Comparison of ENCODE assay signal across 8 mouse cellular contexts in genomic region chr9:110448857-110449617, GRCm38 (mm10). TPM values are rescaled to one million over a fixed set of nuclear protein-coding genes. Genes with fewer than 3 reads are reported as not detected.
A peak's percentile ranks its signal among the peaks of the same experiment; 100 is the strongest.
DNase-seq lines count a peak whose midpoint lies in the region; ATAC-seq and TF ChIP-seq lines count a peak whose summit lies in the region.

No protein-coding gene starts in this region.

- H3K9me3 ChIP-seq in embryonic facial prominence, embryonic 15.5 days (replicated peaks): no peaks in the 10 kb centered on the region
- no peaks in the 10 kb centered on the region for H3K9me3 ChIP-seq in kidney, embryonic 14.5 days (ENCODE audit: control insufficient read depth, low read length)
- H3K9me3 ChIP-seq in limb, embryonic 14.5 days (ENCODE audit: control insufficient read depth, low read length): no peaks in the 10 kb centered on the region
- no peaks in the 10 kb centered on the region for H3K9me3 ChIP-seq in midbrain, postnatal 0 days (ENCODE audit: low read length)

- 20% methylated on average over 11 of the region's 11 CpGs for WGBS in embryonic facial prominence, embryonic 15.5 days
- WGBS in kidney, embryonic 14.5 days: 27% methylated on average over 11 of the region's 11 CpGs
- whole genome bisulfite sequencing in limb, embryonic 14.5 days: 30% methylated on average over 11 of the region's 11 CpGs
- WGBS in midbrain, postnatal 0 days: 25% methylated on average over 11 of the region's 11 CpGs

- no peak overlapping the region for H3K4me2 ChIP-seq in embryonic facial prominence, embryonic 15.5 days (replicated peaks)
- no peak overlapping the region for H3K4me2 ChIP-seq in kidney, embryonic 14.5 days (replicated peaks; ENCODE audit: low read depth, low read length)
- no peak overlapping the region for H3K4me2 ChIP-seq in limb, embryonic 14.5 days (replicated peaks; ENCODE audit: low read depth, low read length, severe bottlenecking)
- H3K4me2 ChIP-seq in midbrain, postnatal 0 days (ENCODE audit: low read depth, low read length, poor library complexity, severe bottlenecking): no peak overlapping the region

- H3K27ac ChIP-seq in embryonic facial prominence, embryonic 15.5 days (replicated peaks): no peak overlapping the region
- H3K27ac ChIP-seq in kidney, embryonic 14.5 days (ENCODE audit: low read depth, low read length): no peak overlapping the region
- H3K27ac ChIP-seq in limb, embryonic 14.5 days (replicated peaks; ENCODE audit: low read depth, low read length): no peak overlapping the region
- H3K27ac ChIP-seq in midbrain, postnatal 0 days (ENCODE audit: low read depth, low read length): peak overlapping the region; percentile 51; the same call in 1 of the 2 replicates

- no peak for TF ChIP-seq POLR2A in limb, embryonic 14.5 days (IDR thresholded peaks at IDR 0.05; ENCODE audit: borderline replicate concordance, extremely low read depth, insufficient read depth, insufficient read length)

- H3K4me1 ChIP-seq in embryonic facial prominence, embryonic 15.5 days: peaks cover 5% of the 10 kb centered on the region; the same call in 1 of the 2 replicates
- no peaks in the 10 kb centered on the region for H3K4me1 ChIP-seq in kidney, embryonic 14.5 days (ENCODE audit: control insufficient read depth, insufficient read depth, low read length)
- H3K4me1 ChIP-seq in limb, embryonic 14.5 days (ENCODE audit: control insufficient read depth, insufficient read depth, low read length): no peaks in the 10 kb centered on the region; the same call in 1 of the 2 replicates
- no peaks in the 10 kb centered on the region for H3K4me1 ChIP-seq in midbrain, postnatal 0 days (ENCODE audit: insufficient read depth, low read length)

- no peaks in the 10 kb centered on the region for H3K27me3 ChIP-seq in embryonic facial prominence, embryonic 15.5 days
- no peaks in the 10 kb centered on the region for H3K27me3 ChIP-seq in kidney, embryonic 14.5 days (ENCODE audit: control insufficient read depth, insufficient read depth, low read length)
- H3K27me3 ChIP-seq in limb, embryonic 14.5 days (ENCODE audit: control insufficient read depth, insufficient read depth, low read length): no peaks in the 10 kb centered on the region
- no peaks in the 10 kb centered on the region for H3K27me3 ChIP-seq in midbrain, postnatal 0 days (ENCODE audit: insufficient read depth, low read length)

- no peak overlapping the region for H3K9ac ChIP-seq in embryonic facial prominence, embryonic 15.5 days
- H3K9ac ChIP-seq in kidney, embryonic 14.5 days (ENCODE audit: low read depth, low read length): no peak overlapping the region
- no peak overlapping the region for H3K9ac ChIP-seq in limb, embryonic 14.5 days (ENCODE audit: low read depth, low read length, severe bottlenecking)
- no peak overlapping the region for H3K9ac ChIP-seq in midbrain, postnatal 0 days (replicated peaks; ENCODE audit: low read length, poor library complexity, severe bottlenecking)

- H3K4me3 ChIP-seq in embryonic facial prominence, embryonic 15.5 days (replicated peaks): no peak overlapping the region
- H3K4me3 ChIP-seq in kidney, embryonic 14.5 days (ENCODE audit: low read length): no peak overlapping the region
- H3K4me3 ChIP-seq in limb, embryonic 14.5 days (replicated peaks; ENCODE audit: low read length): no peak overlapping the region
- no peak overlapping the region for H3K4me3 ChIP-seq in midbrain, postnatal 0 days (ENCODE audit: low read depth, low read length)

- ATAC-seq in embryonic facial prominence, embryonic 15.5 days (ENCODE audit: insufficient number of reproducible peaks, low FRiP score, low TSS enrichment, low read depth): peak; percentile 80
- ATAC-seq in kidney, embryonic 14.5 days (ENCODE audit: low FRiP score, low TSS enrichment): peak; percentile 81
- peak; percentile 93 for ATAC-seq in limb, embryonic 14.5 days (ENCODE audit: low FRiP score, low read depth)
- peak; percentile 91 for ATAC-seq in midbrain, postnatal 0 days (ENCODE audit: low FRiP score)

- peak; percentile 91 for TF ChIP-seq CTCF in midbrain, postnatal 0 days (IDR thresholded peaks at IDR 0.05)

- DNase-seq in A20 (ENCODE audit: low read depth, low spot score): peak; percentile 85
- DNase-seq in adrenal gland, postnatal 4 days (ENCODE audit: low spot score in 2 of 2): peak; percentile 10 to 50
- peak; percentile 76 for DNase-seq in heart, adult 8-10 months (ENCODE audit: low spot score)
- peak; percentile 93 for DNase-seq in limb, embryonic 14.5 days (ENCODE audit: low spot score)
- DNase-seq in midbrain, postnatal 0 days (ENCODE audit: low spot score): peak; percentile 95
- DNase-seq in spleen, postnatal 36 days (ENCODE audit: low spot score in 2 of 2): peak; percentile 70 to 78

- H3K36me3 ChIP-seq in embryonic facial prominence, embryonic 15.5 days: peaks cover 24% of the 10 kb centered on the region; the same call in 1 of the 2 replicates
- H3K36me3 ChIP-seq in kidney, embryonic 14.5 days (ENCODE audit: control insufficient read depth, insufficient read depth, low read length): peaks cover 6% of the 10 kb centered on the region; the same call in 1 of the 2 replicates
- peaks cover 16% of the 10 kb centered on the region; the same call in 1 of the 2 replicates for H3K36me3 ChIP-seq in limb, embryonic 14.5 days (ENCODE audit: control insufficient read depth, insufficient read depth, low read length)
- H3K36me3 ChIP-seq in midbrain, postnatal 0 days (ENCODE audit: insufficient read depth, low read length): peaks cover 32% of the 10 kb centered on the region

RNA-seq across cellular contexts. Expression of gene Klhl18, which starts 27.5 kb away (rescaled TPM):
- 10 to 100 TPM; 11.2 to 12.0 TPM for total RNA-seq in adrenal gland, postnatal 4 days (2021)
- 11.1 and 12.8 TPM in 2 replicates for polyA plus RNA-seq in embryonic facial prominence, embryonic 15.5 days (2015; fragmentation: Nextera tagmentation; extraction: Ambion mirVana)
- total RNA-seq in heart, adult 8-10 months (2022): 10 to 100 TPM in 3 of 4 experiments, 1 to 10 TPM in 1; 9.2 to 14.6 (median 11.1) TPM
- 5.1 and 10.5 TPM in 2 replicates for polyA plus RNA-seq in kidney, embryonic 14.5 days (2014; fragmentation: Nextera tagmentation; extraction: Ambion mirVana)
- 21.0 and 23.9 TPM in 2 replicates for polyA plus RNA-seq in limb, embryonic 14.5 days (2012; rRNA removed)
- polyA plus RNA-seq in limb, embryonic 14.5 days (2014; fragmentation: Nextera tagmentation; extraction: Ambion mirVana): 11.0 and 11.7 TPM in 2 replicates
- total RNA-seq in midbrain, postnatal 0 days (2014; rRNA removed): 39.7 and 40.1 TPM in 2 replicates
- 25.9 and 27.4 TPM in 2 replicates for polyA plus RNA-seq in midbrain, postnatal 0 days (2015; fragmentation: Nextera tagmentation; extraction: Ambion mirVana)

RNA-seq across cellular contexts. Expression of gene Kif9, which starts 27.7 kb away (rescaled TPM):
- under 1 TPM; 0.76 to 0.95 TPM for total RNA-seq in adrenal gland, postnatal 4 days (2021)
- polyA plus RNA-seq in embryonic facial prominence, embryonic 15.5 days (2015; fragmentation: Nextera tagmentation; extraction: Ambion mirVana): 4.0 and 7.4 TPM in 2 replicates
- total RNA-seq in heart, adult 8-10 months (2022): under 1 TPM; 0.14 to 0.31 (median 0.20) TPM
- polyA plus RNA-seq in kidney, embryonic 14.5 days (2014; fragmentation: Nextera tagmentation; extraction: Ambion mirVana): 1.2 TPM in 2 replicates
- polyA plus RNA-seq in limb, embryonic 14.5 days (2012; rRNA removed): 0.94 and 1.1 TPM in 2 replicates
- 0.77 and 1.2 TPM in 2 replicates for polyA plus RNA-seq in limb, embryonic 14.5 days (2014; fragmentation: Nextera tagmentation; extraction: Ambion mirVana)
- total RNA-seq in midbrain, postnatal 0 days (2014; rRNA removed): 3.7 and 4.2 TPM in 2 replicates
- polyA plus RNA-seq in midbrain, postnatal 0 days (2015; fragmentation: Nextera tagmentation; extraction: Ambion mirVana): 4.1 and 5.6 TPM in 2 replicates

RNA-seq across cellular contexts. Expression of gene Ngp, which starts 29.5 kb away (rescaled TPM):
- 10 to 100 TPM; 24.9 to 79.3 TPM for total RNA-seq in adrenal gland, postnatal 4 days (2021)
- 4.4 and 5.1 TPM in 2 replicates for polyA plus RNA-seq in embryonic facial prominence, embryonic 15.5 days (2015; fragmentation: Nextera tagmentation; extraction: Ambion mirVana)
- 1 to 10 TPM in 1 of 4 experiments, not detected in 3; 3.0 TPM for total RNA-seq in heart, adult 8-10 months (2022)
- polyA plus RNA-seq in kidney, embryonic 14.5 days (2014; fragmentation: Nextera tagmentation; extraction: Ambion mirVana): not detected in 2 replicates
- polyA plus RNA-seq in limb, embryonic 14.5 days (2012; rRNA removed): 1.5 and 3.8 TPM in 2 replicates
- polyA plus RNA-seq in limb, embryonic 14.5 days (2014; fragmentation: Nextera tagmentation; extraction: Ambion mirVana): 2.2 and 5.9 TPM in 2 replicates
- total RNA-seq in midbrain, postnatal 0 days (2014; rRNA removed): 0.44 TPM in 1 of 2 replicates, not detected in the other
- 0.49 and 0.58 TPM in 2 replicates for polyA plus RNA-seq in midbrain, postnatal 0 days (2015; fragmentation: Nextera tagmentation; extraction: Ambion mirVana)

RNA-seq across cellular contexts. Expression of gene Ptpn23, which starts 41.0 kb away (rescaled TPM):
- 10 to 100 TPM; 55.4 to 64.8 TPM for total RNA-seq in adrenal gland, postnatal 4 days (2021)
- 20.5 and 21.5 TPM in 2 replicates for polyA plus RNA-seq in embryonic facial prominence, embryonic 15.5 days (2015; fragmentation: Nextera tagmentation; extraction: Ambion mirVana)
- total RNA-seq in heart, adult 8-10 months (2022): 10 to 100 TPM; 12.9 to 17.1 (median 14.5) TPM
- 16.1 and 18.6 TPM in 2 replicates for polyA plus RNA-seq in kidney, embryonic 14.5 days (2014; fragmentation: Nextera tagmentation; extraction: Ambion mirVana)
- 44.5 and 53.2 TPM in 2 replicates for polyA plus RNA-seq in limb, embryonic 14.5 days (2012; rRNA removed)
- polyA plus RNA-seq in limb, embryonic 14.5 days (2014; fragmentation: Nextera tagmentation; extraction: Ambion mirVana): 18.5 and 22.4 TPM in 2 replicates
- total RNA-seq in midbrain, postnatal 0 days (2014; rRNA removed): 29.5 and 36.0 TPM in 2 replicates
- 9.6 and 14.1 TPM in 2 replicates for polyA plus RNA-seq in midbrain, postnatal 0 days (2015; fragmentation: Nextera tagmentation; extraction: Ambion mirVana)

Comparison
In these comparisons a context has a peak if more than half of its experiments do, and no peak if none do; other contexts are left out.
1. DNase-seq: peak in every context shown above with its lines; median percentile 95 in midbrain, postnatal 0 days; 93 in limb, embryonic 14.5 days; 85 in A20; 76 in heart, adult 8-10 months; 74 in spleen, postnatal 36 days; 30 in adrenal gland, postnatal 4 days.